Mouse (Mus musculus) embryo, embryonic 9.5 days (tissue): ENCODE data around the gene Tmem53.
A peak's percentile ranks its signal among the peaks of the same experiment; 100 is the strongest.
"Not testable (repeated sequence)": the region's sequence is repeated elsewhere in the genome, so short reads cannot be mapped to it uniquely, and the experiment has no call there.

Experiments used
- DNase-seq: peaks from one replicate; pipeline ENCODE4 v3.0.0-alpha.2; 2017; ENCODE audit errors: extremely low spot score

Gene Tmem53

DNA sequence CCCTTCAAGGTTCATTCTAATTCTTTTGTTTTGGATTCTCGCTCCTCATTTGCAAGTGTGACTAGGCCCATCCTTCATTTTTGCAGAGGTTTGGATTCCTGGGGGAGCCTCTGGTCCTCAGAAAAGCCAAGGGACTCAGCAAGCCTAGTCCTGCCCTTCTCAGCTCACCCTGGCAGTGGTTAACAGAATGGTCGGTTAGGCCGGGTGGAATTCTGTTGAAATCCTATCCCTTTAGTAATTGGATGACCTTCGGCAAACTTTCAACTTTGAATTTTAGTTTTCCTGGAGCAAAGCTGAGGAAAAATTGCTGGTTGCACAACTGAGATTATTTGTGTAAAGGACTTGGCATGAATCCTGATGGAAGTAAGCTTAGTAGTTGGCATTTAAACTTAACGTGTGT lies 600 bp downstream of the Tmem53 start:
- DNase-seq = no peak

DNA sequence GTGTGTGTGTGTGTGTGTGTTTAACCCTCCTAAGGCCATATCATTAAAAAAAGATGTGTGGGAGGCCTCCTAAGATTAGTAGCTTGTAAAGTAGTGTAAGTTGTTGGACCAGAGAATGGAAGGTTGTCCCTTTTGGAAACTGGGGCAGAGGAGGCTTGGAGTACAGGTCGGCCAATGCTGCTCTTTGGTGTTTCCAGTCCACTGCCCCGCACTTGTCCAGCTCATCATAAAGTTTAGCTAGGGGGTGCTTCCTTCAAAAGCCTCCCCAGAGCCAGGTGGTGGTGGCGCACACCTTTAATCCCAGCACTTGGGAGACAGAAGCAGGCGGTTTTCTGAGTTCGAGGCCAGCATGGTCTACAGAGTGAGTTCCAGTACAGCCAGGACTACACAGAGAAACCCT lies 1.0 kb downstream of the Tmem53 start:
- no peak for DNase-seq

DNA sequence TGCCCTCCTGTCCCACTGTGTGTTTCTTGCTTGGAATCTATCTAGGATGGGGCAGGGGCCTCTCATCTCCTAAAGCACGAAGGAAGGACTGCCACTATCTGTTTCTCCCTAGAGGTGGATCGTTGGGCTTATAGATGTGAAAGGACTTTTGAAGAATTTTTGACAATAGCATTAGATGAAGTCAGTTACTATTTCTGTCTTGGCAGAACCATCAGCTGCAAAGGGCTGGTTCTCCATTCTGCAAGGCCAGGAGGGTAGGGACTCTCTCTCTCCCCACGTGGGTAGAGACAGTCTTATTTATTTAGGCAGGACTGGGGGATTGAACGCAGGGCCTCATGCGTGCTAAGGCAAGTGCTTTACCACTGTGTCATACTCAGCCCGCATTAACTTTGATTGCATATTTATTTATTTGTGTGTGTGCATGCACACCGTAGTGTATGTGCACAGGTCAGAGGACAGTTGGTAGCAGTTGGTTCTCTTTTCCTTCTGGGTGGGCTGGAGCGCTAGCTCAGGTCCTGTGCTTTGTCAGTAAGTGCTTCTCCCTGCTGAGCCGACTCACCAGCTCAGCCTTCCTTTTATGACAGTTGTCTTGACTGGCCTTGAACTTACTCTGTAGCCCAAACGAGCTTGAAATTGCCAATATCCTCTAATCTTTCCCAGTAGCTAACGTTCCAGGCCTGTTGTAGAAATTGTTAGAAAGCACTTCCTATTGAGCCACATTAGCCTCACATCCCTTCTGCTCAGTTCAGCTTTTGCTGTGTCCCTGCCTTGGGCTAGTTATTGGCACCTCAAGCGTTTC lies 1.7 kb downstream of the Tmem53 start:
- DNase-seq = no peak

DNA sequence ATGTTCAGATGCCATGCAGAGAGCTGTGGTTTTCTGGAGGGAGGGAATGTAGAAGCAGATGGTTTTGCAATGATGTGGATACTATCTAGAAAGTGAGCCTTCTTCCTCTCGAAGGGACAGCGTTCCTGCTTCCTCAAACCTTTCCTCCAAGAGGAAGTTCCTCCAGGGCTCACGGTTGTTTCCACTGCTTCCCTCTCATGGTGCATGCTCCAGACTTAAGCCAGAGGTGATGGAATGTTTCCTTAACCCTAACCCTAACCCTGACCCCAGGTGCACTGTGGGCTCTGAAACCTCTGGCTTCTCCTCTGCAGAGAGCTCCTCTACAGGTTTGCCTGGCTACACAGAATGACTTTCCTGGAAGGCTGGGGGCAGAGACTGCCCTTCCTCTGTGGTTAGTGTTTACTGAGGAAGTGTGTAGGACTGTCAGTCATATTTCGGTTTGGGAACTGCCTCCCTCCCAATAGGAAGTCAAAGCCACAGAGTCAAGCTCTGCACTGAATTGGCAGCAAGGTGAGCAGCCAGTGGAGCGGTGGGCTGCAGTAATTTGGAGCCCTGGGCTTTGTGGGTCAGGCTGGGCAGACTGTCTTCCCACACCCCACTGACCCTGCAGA lies 2.4 kb downstream of the Tmem53 start:
- no peak for DNase-seq

DNA sequence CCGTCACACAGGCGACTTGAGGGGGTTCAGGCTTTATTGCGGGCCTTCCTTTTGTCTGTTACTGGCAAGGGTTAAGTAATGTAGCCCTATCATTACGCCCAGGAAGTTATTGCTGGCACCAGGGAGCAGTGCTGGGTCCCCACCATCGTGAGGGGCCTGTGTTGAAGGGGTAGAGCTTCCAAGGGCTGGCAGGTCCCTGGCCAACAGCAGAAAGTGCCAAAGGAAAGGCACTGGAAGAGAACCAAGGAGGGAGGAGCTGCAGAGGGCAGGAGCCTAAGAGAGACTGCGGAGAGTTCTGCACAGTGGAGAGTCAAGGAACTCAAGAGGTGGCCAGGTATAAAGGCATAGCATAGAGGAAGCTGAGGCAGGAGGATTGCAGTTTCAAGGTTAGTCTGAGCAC lies 2.9 kb downstream of the Tmem53 start:
- no peak for DNase-seq

DNA sequence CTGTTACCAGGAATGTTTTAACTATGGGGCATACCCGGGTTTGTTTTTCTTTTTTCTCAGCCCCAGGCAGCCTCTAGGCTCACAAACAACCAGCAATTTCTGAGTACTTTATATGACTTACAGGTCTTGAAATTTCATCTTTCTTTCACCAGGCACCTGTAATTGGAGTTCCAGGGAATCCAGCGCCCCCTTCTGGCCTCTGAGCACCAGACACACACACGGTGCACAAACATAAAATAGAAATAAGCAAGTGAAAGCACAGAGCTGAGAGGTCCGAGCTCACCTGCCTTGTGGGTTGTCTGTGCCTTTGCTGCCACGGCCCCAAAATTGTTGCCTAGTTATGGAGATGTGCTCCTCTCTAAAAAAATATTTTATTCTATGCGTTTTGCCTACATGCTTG lies 8.2 kb downstream of the Tmem53 start:
- not testable (repeated sequence) for DNase-seq

DNA sequence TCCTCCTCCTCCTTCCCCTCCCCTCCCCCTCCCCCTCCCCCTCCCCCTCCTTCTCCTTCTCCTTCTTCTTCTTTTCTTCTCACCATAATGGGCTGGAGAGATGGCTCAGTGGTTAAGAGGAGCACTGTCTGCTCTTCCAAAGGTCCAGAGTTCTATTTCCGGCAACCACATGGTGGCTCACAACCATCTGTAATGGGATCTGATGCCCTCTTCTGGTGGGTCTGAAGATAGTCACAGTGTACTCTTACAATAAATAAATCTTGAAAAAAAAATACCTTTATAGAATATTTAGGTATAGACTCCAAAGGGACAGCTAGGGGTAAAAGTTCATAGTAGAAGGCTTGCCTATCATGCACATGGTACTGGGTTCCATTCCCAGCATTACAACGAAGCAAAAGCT lies 9.5 kb downstream of the Tmem53 start:
- DNase-seq = no peak

DNA sequence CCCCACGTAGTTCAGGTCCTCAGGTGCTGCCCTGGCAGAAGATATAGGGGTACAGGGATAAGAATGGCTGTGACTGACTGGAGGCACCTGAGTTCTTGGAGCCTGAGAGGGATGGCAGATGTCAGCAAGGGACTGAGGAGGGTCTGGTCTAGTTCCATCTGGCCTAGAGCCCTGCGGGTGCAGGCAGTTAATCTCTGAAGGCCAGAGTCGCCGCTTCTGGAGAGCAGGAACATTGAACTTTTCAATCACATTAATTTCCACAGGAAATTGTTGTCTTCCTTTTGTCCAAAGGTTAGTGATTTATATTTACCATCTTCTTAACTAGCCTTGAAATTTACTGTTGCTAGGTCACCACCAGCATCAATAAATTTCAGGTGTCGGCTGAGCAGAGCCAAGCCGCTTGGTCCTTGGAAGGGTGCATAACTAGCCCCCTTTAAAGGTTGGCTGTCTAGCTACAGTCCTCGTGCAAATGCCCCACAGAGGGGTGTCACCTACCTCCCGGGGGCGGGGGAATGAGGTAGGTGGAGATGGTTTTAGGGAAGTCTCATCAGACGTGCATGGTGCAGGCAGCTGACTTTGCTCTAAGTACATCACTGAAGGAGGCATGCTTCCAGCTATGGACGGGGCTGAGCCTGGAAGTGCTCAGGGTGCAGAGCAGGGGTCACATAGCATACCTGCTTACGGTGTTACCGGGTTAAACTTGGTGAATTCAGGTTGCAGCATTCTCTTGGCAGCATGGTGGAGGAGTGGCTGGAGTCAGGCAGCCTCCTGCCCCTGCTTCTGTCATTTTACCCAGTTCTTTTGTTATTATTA lies 10.6 kb downstream of the Tmem53 start:
- DNase-seq = no peak

DNA sequence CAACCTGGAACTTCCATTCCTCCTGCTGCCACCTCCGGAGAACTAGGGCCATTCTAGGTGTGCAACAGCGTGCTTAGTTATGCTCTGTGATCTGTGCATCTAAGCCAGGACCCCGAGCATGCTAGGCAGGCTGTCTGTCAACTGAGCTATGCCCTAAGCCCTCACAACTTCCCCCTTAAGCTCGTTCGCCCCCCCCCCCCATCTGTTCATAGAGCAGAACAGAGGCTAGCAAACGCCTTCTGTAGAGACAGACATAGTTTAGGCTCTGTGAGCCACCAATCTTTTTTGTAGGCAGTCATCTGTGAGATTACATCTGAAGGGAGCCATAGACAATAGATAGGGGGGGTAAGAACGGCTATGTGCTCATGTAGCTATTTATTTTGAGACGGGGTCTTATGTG lies 11.2 kb downstream of the Tmem53 start:
- DNase-seq = no peak

DNA sequence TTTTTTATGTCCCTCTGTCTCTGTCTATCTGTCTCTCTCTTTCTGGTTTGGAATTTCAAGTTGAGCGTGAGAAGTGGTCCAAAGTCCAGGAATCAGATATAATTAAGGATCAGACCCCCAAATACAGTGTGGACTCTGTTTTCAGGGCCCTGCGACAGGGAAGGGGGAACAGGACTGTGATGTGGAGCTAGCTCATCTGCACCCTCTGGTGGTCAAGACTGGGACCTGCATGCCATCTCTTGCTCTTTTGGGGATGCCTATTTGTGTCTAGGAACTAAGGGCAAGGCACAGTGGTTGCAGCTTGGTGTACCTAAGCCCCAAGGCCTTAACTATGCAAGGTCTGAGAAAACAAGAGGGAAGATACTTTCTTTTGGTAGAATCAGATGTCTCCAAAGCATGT lies 15.5 kb downstream of the Tmem53 start:
- DNase-seq = peak; percentile 82

DNA sequence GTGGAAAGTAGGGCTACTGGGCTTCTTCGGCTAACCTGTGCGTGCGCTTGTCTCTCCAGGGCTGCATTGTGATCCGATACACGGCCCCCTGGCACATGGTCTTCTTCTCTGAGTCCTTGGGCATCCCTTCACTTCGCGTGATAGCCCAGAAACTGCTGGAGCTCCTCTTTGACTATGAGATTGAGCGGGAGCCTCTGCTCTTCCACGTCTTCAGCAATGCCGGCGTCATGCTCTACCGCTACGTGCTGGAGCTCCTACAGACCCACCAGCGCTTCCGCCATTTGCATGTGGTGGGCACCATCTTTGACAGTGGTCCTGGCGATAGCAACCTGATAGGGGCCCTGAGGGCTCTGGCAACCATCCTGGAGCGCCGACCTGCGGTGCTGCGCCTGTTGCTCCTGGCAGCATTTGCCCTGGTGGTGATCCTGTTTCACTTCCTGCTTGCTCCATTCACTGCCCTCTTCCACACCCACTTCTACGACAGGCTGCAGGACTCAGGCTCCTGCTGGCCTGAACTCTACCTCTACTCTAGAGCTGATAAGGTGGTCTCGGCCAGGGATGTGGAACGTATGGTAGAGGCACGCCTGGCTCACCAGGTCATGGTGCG lies 16.2 kb downstream of the Tmem53 start:
- DNase-seq = no peak

DNA sequence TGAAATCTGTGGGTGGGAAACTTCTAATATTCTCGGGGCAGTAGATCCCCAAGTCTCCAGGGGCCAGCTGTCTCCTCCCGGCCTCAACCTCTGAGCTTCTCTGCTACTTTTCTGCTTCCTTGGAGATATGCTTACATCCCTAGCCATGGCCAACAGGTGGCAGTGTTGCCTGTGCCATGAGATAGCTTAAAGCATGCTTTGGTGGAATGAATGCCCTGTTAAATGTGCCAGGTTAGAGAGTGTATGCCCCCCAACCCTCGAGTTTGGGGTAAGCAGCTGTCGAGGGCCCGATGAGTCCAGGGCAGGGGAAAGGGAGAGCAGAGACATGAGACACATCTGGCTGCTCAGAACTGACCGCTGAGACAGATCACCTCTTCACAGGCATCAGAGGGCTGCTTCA lies 18.5 kb downstream of the Tmem53 start:
- DNase-seq = peak; percentile 77

DNA sequence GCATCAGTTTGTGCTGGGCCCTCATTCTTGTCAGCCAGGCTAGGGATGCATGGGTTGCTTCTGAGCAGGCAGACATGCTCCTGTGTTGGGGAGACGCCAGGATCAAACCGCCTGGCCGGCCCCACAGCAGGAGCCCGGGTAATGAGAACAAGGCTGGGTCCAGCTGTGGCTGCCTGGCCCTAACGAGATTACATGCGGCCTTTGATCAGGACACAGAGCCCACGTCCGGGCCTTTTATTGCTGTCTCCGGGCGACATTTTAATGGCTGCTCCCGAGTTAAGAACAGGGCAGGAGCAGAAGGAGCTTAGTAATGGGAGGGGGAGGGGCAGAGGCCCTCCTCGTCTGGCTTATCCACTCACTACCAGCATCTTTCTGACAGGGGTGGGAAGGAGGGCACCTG lies 20.7 kb downstream of the Tmem53 start:
- DNase-seq = peak; percentile 55

DNA sequence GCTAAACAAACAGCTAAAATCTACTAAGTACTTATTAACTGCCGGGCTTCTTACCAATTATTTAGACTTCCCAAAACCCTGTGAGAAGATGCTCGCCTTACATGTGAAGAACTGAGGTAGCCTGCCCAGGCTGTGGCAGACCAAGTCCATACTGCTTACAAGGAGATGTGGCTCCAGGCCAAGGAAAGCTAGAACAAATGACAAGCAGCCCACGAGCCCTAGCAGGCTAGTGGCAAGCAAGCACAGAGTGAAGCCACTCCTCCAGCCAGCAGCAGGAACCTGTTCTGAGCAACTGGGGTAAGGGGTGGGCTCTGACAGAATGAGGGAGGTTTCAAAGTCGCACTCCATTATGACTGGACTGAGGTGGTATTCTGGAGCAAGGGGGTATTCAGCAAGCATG lies 23.0 kb downstream of the Tmem53 start:
- no peak for DNase-seq

DNA sequence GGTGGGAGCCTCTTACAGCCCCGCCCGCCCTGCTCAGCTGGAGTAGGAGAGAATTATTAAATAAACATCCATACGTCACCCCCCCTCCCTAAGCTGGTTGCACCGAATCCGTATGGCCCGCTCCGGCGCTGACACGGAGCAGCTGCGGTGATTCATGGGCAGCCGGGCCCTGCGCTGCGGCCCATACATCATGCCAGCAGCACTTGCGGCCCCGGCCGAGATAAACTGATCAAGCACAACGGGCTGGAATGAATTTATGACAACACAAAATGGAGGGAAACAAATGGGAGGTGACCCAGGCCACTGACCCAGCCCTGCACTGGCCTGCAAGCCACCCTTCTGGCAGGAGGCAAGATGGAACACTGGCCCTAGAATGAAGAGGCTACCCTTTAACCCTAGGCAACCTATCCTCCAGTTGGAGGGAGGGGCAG lies 24.5 kb downstream of the Tmem53 start:
- DNase-seq = no peak

DNA sequence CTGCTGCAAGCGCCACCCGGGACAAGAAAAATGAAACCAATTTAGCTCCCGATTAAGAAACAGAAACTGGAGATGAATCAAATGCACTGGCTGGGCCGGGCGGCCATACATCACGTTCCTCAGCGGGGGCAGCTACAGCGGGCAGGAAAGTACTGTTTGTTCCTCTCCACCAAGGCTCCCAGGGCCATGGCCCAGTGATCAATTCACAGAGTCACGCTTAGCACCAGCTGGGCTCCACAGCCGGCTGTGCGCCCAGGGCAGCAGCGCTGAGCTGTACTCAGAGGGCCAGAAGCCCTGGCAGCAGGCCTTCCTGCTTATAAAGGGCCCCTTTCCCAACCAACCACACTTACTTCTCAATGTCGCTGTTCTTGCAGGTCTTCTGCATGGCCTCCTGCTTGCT lies 25.3 kb downstream of the Tmem53 start:
- DNase-seq = no peak

DNA sequence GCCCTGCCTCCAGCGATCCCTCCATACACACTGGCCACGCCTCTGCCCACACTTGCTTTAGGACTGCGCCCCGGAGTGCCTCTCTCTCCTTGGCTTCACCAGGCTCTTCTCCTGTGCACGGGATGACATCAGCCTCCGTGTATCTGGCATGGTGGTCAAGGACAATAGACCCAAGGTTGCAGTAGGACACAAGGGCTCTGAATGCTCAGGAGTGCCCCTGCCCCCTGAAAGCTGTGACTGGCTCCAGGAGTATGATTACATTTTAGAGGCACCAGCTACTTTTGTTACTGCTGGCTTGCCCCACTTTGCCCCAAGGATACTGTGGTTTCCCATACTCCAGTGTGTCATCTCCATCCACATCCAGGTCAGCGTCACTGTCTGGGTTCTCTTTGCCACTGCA lies 25.9 kb downstream of the Tmem53 start:
- no peak for DNase-seq

DNA sequence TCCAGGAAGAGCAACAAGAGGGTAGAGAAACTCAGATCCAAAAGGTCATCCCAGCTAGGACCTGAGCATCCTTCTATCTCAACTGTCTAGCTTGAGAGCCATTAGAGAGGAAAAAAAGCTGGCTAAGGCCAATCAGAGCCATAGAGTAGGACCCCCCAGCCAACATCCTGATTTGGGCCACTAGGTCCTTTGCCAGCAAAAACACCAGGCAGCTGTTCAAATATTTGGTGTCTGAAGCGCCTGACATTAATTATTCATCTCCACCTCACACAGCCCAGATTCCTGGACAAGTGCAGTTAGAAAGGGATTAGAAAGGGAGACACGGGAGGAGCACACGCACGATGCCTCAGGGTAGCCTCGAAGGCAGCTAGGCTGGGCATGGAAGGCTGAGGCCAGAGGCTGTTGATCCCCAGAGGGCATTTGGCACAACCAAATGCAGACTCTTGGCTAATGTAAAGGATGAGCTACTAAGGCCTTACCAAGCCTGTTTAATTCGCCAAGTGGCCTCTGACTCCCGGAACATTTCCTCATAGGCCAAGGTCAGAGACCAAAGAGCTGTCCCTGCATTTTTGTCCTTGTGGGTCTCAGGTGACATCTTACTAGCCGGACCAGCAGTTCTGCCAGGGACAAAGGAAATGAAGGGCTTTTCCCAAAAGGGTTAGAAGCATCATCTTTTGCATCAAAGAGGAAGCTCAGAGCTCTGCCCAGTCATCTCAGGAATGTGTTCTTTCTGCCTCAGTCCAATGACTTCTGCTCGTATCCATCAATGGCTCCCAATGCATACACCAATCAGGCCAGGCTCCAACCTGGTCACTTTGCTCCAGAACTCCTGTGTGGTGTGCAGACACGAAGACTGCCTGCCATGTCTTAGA lies 26.9 kb downstream of the Tmem53 start:
- no peak for DNase-seq

DNA sequence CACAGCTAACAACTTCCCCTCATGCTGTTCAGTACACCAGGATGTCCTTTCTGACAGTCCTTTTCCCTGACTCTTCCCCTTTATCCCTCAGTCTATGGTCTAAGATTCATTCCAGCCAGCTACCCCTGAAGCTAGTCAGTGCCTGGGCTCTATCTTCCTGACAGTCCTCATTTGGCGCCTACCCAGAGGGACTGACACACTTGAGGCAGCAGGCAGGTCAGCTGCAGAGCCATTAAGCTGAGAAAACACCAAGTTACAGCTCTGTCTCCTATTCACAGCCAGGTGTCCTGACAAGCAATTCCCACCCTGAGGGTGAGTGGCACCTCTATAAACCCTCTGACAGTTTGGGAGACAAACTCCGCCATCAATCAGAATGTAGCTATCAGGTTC lies 27.5 kb downstream of the Tmem53 start:
- no peak for DNase-seq

DNA sequence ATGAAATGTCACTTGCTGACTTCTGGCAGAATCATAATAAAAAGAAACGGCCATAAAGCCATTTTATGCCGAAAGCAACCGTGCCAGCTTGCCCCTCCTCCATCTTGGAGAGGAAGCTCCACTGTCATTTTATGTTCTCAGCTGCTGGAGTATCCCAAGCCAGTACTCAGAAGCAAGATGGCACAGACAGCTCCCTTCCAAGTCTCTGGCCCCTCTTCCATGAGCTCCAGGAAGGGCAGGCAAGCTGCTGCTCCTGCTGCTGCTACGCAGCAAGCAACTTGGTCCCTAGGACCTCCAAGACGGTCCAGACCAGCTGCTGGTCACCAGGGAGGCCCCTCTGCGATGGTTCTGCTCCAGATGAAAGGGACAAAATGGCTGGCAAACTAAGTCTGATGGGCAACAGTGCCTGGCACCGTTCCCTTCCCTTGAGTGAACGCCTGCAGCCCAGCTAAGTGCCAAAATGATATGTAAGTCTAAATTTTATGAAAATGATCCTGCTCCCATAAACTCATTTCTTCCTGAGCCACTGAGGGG lies 28.7 kb downstream of the Tmem53 start:
- no peak for DNase-seq
